Mouse (Mus musculus): ENCODE data around the gene Pdk2. TPM values are rescaled to one million over a fixed set of nuclear protein-coding genes. Genes with fewer than 3 reads are reported as not detected.

Pdk2 gene
- polyA plus RNA-seq, 1 experiment from 2014 or later = 56.2 TPM

DNA sequence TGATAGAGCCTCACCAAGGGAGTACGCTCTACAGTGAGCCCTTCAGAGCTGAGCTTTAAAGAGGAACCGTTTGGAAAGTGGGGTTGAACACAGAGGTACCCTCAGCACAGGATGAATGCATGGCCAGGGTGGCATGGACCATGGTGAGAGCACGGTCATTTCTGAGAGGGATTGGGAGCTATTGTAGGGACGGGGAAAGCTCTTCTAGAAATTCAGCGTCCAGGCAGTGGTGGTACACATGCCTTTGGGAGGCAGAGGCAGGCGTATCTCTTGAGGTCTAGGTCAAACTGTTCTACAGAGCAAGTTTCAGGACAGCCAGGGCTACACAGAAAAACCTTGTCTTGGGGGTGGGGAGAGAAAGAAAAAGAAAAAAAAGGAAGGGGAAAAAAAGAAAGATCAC is 44.2 kb downstream of the Pdk2 start:
- WGBS = 91% methylated on average over 6 of the region's 6 CpGs
- Histone ChIP-seq H3K27ac (no peak overlapping the region), H3K4me2 (no peak overlapping the region), H3K36me3 (peaks cover 69% of the 10 kb centered on the region), H3K4me1 (peaks cover 80% of the 10 kb centered on the region), H3K9ac (no peak overlapping the region), H3K27me3 (no peaks in the 10 kb centered on the region), H3K9me3 (replicated peaks) (no peaks in the 10 kb centered on the region), H3K4me3 (replicated peaks) (no peak overlapping the region)
- ATAC-seq (replicated peaks; ENCODE audit: low FRiP score) = no peak

- peak overlapping the region; percentile 98; the same call in 1 of the 2 replicates for H3K4me2 ChIP-seq
- H3K36me3 ChIP-seq = peaks cover 60% of the 10 kb centered on the region
- H3K27me3 ChIP-seq = no peaks in the 10 kb centered on the region
- WGBS = 73% methylated on average over 8 of the region's 8 CpGs
- peaks cover 75% of the 10 kb centered on the region for H3K4me1 ChIP-seq
- H3K4me3 ChIP-seq (replicated peaks) = no peak overlapping the region
- no peak for ATAC-seq (replicated peaks; ENCODE audit: low FRiP score)
- no peak overlapping the region for H3K9ac ChIP-seq
- H3K27ac ChIP-seq = no peak overlapping the region
- H3K9me3 ChIP-seq (replicated peaks) = no peaks in the 10 kb centered on the region
Measured at GRCm38 (mm10) chr11:94996101-94996500, 45.1 kb downstream of the Pdk2 start.

GRCm38 (mm10) chr11:94994947-94995772 is 46.0 kb downstream of the Pdk2 start:
- Histone ChIP-seq H3K36me3 (peaks cover 52% of the 10 kb centered on the region), H3K27ac (no peak overlapping the region), H3K27me3 (no peaks in the 10 kb centered on the region), H3K4me3 (replicated peaks) (peak overlapping the region; percentile 88), H3K9ac (peak overlapping the region; percentile 86; the same call in 1 of the 2 replicates), H3K4me2 (peak overlapping the region; percentile 98), H3K4me1 (peaks cover 71% of the 10 kb centered on the region), H3K9me3 (replicated peaks) (no peaks in the 10 kb centered on the region)
- 75% methylated on average over 11 of the region's 11 CpGs for WGBS
- no peak for ATAC-seq (replicated peaks; ENCODE audit: low FRiP score)

DNA sequence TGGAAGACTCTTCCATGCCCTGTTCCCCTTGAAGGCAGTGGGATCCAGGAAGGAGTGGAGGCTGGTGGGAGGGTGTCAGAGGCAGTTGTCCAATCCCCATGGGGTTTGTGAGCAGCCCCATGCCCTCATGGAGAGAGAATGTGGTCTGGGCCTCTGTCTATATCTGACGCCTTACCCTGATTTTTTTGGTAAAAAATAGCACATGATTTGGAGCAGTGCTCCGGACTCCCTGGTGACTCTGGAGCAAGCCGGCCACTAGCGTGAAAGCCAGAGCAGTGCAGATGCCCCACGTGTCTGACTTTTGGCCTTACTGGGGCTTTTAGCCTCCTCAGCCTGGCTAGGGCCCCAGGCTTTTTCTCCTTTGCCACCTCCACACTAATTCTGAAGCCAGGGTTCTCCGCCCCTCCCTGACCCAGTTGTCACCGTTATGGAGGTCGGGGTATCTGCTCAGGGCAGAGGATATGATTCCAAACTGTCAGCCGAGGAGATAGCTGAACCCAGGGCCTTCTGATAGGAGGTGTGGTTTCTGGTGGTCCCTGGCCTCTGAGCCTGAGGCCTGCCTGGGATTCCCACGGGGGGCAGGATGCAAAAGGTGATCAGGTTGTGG is 46.8 kb downstream of the Pdk2 start:
- ATAC-seq (replicated peaks; ENCODE audit: low FRiP score) = no peak
- no peaks in the 10 kb centered on the region for H3K27me3 ChIP-seq
- H3K27ac ChIP-seq = no peak overlapping the region
- peak overlapping the region; percentile 86 for H3K9ac ChIP-seq
- H3K4me3 ChIP-seq (replicated peaks) = peak overlapping the region; percentile 88
- H3K4me1 ChIP-seq = peaks cover 69% of the 10 kb centered on the region
- H3K4me2 ChIP-seq = peak overlapping the region; percentile 98
- WGBS = 34% methylated on average over 10 of the region's 10 CpGs
- peaks cover 44% of the 10 kb centered on the region for H3K36me3 ChIP-seq
- no peaks in the 10 kb centered on the region for H3K9me3 ChIP-seq (replicated peaks)

- Histone ChIP-seq H3K27ac (peak overlapping the region; percentile 96), H3K27me3 (no peaks in the 10 kb centered on the region), H3K4me1 (peaks cover 75% of the 10 kb centered on the region), H3K9ac (peak overlapping the region; percentile 86), H3K9me3 (replicated peaks) (no peaks in the 10 kb centered on the region), H3K4me3 (replicated peaks) (peak overlapping the region; percentile 88), H3K4me2 (peak overlapping the region; percentile 98), H3K36me3 (peaks cover 30% of the 10 kb centered on the region)
- ATAC-seq (replicated peaks; ENCODE audit: low FRiP score) = 0 out of 2 replicates have a peak, but pooled peaks have one; percentile 22
- under 1% methylated on average over 22 of the region's 22 CpGs for WGBS
Measured at GRCm38 (mm10) chr11:94992754-94993606, 48.2 kb downstream of the Pdk2 start.

DNA sequence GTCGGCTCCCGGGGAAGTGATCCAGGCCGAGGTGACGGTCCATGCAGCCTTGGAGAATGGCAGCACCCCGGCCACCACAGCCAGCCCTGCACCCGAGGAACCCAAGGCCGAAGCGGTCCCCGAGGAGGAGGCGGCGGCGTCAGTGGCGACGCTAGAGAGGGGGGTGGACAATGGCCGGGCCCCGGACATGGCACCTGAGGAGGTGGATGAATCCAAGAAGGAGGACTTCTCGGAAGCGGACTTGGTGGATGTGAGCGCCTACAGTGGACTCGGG is 48.7 kb downstream of the Pdk2 start:
- peaks cover 80% of the 10 kb centered on the region for H3K4me1 ChIP-seq
- H3K4me2 ChIP-seq = peak overlapping the region; percentile 98
- under 1% methylated on average over 20 of the region's 20 CpGs for WGBS
- no peak for ATAC-seq (replicated peaks; ENCODE audit: low FRiP score)
- H3K27ac ChIP-seq = peak overlapping the region; percentile 96
- peaks cover 25% of the 10 kb centered on the region for H3K36me3 ChIP-seq
- peak overlapping the region; percentile 86 for H3K9ac ChIP-seq
- H3K4me3 ChIP-seq (replicated peaks) = peak overlapping the region; percentile 88
- no peaks in the 10 kb centered on the region for H3K9me3 ChIP-seq (replicated peaks)
- no peaks in the 10 kb centered on the region for H3K27me3 ChIP-seq

GRCm38 (mm10) chr11:94991641-94992479 is 49.3 kb downstream of the Pdk2 start:
- Histone ChIP-seq H3K27ac (peak overlapping the region; percentile 96), H3K4me3 (replicated peaks) (peak overlapping the region; percentile 88), H3K4me1 (peaks cover 86% of the 10 kb centered on the region), H3K36me3 (peaks cover 19% of the 10 kb centered on the region), H3K27me3 (no peaks in the 10 kb centered on the region), H3K9ac (peak overlapping the region; percentile 86), H3K9me3 (replicated peaks) (no peaks in the 10 kb centered on the region), H3K4me2 (peak overlapping the region; percentile 98)
- under 1% methylated on average over 96 of the region's 99 CpGs for WGBS
- ATAC-seq (replicated peaks; ENCODE audit: low FRiP score) = no peak

GRCm38 (mm10) chr11:94990749-94991577 is 50.2 kb downstream of the Pdk2 start, which contains the start of gene Ppp1r9b:
Gene Ppp1r9b, plus strand, starts transcription at chr11:94991035.
- H3K9me3 ChIP-seq (replicated peaks) = no peaks in the 10 kb centered on the region
- no peaks in the 10 kb centered on the region for H3K27me3 ChIP-seq
- WGBS = under 1% methylated on average over 66 of the region's 69 CpGs
- peaks cover 10% of the 10 kb centered on the region; the same call in 1 of the 2 replicates for H3K36me3 ChIP-seq
- peak within 1 kb of the TSS; percentile 98 for H3K4me2 ChIP-seq
- ATAC-seq (replicated peaks; ENCODE audit: low FRiP score) = peak; percentile 80
- peak within 1 kb of the TSS; percentile 96 for H3K27ac ChIP-seq
- H3K4me1 ChIP-seq = peaks cover 84% of the 10 kb centered on the region
- peak within 1 kb of the TSS; percentile 88 for H3K4me3 ChIP-seq (replicated peaks)
- peak within 1 kb of the TSS; percentile 86 for H3K9ac ChIP-seq

DNA sequence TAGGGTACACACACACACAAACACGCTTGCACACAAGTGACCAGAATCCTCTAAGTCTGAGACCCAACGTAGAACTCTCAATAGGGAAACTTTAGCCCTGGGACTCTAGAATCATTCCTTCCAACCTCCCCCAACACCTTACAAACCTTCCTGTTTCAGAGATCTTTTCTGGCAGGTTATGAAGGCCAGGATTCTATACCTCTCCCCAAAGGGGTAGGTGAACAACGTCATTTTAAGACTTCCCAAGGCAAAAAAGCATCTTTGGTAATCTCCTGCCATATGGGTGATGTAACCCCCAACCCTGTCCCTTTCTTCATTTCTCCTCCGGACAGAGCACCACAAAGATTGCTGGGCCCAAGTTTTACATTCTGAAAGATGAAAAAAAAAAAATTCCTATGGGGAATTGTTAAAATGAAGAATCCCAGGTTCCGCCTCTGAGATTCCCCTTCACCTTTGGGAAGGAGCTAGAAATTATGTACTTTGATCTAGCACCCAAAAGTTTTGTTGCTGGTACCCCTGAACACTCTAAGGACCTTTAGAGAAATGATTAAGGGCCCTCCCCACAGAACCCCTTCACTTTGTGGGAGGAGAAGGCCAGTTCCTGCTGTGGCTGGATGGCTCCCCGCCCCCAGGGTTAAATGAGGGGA is 50.9 kb downstream of the Pdk2 start:
- peak overlapping the region; percentile 88 for H3K4me3 ChIP-seq (replicated peaks)
- H3K4me1 ChIP-seq = peaks cover 79% of the 10 kb centered on the region
- no peak for ATAC-seq (replicated peaks; ENCODE audit: low FRiP score)
- H3K27me3 ChIP-seq = no peaks in the 10 kb centered on the region
- peak overlapping the region; percentile 86 for H3K9ac ChIP-seq
- H3K36me3 ChIP-seq = peaks cover 8% of the 10 kb centered on the region; the same call in 1 of the 2 replicates
- no peaks in the 10 kb centered on the region for H3K9me3 ChIP-seq (replicated peaks)
- peak overlapping the region; percentile 98 for H3K4me2 ChIP-seq
- H3K27ac ChIP-seq = peak overlapping the region; percentile 96
- 48% methylated on average over 6 of the region's 6 CpGs for WGBS

- no peaks in the 10 kb centered on the region for H3K9me3 ChIP-seq (replicated peaks)
- peak overlapping the region; percentile 98 for H3K4me2 ChIP-seq
- peak overlapping the region; percentile 96 for H3K27ac ChIP-seq
- H3K36me3 ChIP-seq = peaks cover 1% of the 10 kb centered on the region; the same call in 1 of the 2 replicates
- no peaks in the 10 kb centered on the region for H3K27me3 ChIP-seq
- H3K9ac ChIP-seq = peak overlapping the region; percentile 46
- WGBS = under 1% methylated on average over 12 of the region's 12 CpGs
- peak; percentile 63 for ATAC-seq (replicated peaks; ENCODE audit: low FRiP score)
- H3K4me1 ChIP-seq = peaks cover 73% of the 10 kb centered on the region
- peak overlapping the region; percentile 88 for H3K4me3 ChIP-seq (replicated peaks)
Measured at GRCm38 (mm10) chr11:94989562-94990017, 51.6 kb downstream of the Pdk2 start.

Data from kidney, embryonic 15.5 days (tissue).